Mouse (Mus musculus) mouse embryonic stem cell (cell line): ENCODE measurements around the gene Foxp4.

Experiments
- in situ Hi-C, 2 experiments: fragments of 300-500 bp; cut with MboI; formaldehyde crosslinking; loops; 1 replicate in 1 of 2; 3 replicates in 1 of 2; pipeline ENCODE4 v1.14.3; 2019 to 2020; ENCODE audit warnings: low sequenced_read_pairs in 2 of 2, low pct_unique_long_range_greater_than_20kb in 1 of 2, mixed read lengths in 1 of 2; ENCODE audit not compliant: unreplicated experiment in 1 of 2

The Foxp4 gene

GRCm38 (mm10) chr17:47938839-47939238, 14.4 kb upstream of the Foxp4 start:
- in situ Hi-C loops, result no loop called here

DNA sequence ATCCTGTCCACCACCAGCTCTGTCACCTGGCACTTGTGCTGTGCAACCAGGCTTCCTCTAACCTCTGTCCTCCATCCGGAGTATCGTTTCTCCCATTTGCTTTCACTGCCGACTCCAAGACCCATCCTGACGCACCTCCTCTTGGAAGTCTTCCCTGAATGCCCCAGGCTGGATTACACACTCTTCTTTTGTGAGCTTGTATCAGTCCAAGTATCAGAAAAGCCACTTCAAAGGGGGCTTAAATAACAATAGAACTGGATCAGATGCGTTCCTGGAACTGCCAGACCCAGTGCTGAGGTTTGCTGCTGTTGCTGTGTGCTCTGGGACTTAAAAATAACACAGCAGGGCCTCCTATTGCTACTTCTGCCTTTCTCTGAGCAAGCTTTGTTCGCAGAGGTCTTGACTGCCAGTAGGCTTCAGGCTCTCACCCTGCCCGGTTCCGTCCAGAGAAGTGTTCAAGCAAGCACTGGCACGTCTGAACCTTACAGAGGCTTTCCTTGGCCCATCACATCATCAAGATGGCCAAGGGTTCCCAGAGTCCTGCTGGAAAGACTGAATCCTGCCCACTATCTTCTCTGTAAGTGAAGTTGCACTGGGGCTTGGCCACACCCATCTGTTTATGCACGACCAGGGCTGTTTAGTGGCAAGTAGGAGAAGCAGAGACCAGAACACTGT, 13.6 kb upstream of the Foxp4 start:
- in situ Hi-C loops, result no loop called here

- in situ Hi-C loops, result no loop called here
Observed at GRCm38 (mm10) chr17:47936591-47936990, 12.1 kb upstream of the Foxp4 start.

DNA sequence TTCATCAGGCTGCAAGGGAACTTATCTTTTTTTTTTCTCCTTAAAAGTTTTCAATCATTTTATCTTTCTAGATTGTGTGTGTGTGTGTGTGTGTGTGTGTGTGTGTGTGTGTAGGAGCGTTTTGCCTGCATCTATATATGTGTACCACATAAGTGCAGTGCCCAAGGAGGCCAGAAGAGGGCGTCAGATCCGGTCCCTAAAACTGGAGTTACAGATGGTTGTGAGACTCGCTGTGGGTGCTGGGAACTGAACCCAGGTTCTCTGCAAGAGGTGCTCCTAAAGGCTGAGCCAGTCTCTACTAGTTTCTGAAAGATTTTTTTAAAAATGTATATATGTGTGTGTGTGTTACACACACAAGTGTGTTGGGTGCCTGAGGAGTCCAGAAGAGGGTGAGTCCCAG, 5.0 kb upstream of the Foxp4 start:
- in situ Hi-C loops, result no loop called here

- in situ Hi-C loops, result no loop called here
Observed at GRCm38 (mm10) chr17:47925988-47926387, 1.5 kb upstream of the Foxp4 start.

DNA sequence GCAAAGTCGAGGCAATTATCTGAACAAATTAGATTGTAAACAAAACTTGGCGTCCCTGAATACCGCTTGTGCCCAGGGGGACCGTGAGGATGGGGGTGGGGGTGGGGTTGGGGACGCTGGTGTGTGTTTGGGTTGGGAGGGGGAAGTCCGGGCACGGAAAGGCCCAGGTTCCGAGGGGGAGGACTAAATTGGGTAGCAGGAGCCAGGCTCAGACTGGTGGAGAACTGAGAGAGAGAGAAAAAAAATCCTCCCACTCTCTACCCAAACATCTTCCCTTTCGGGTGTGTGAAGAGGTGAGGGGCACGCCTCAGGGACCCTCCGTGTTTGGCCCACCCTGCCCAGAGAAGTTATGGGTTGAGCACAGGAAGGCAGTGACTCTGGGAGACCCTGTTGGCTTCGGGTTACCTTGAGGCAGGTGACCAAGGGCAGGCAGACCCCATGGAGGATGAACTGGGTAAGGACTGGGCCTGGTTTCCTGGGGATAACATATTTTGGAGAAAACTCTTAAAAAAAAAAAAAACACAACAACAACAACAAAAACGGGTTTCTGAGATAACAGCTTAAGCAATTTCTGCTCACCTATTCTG, 988 bp upstream of the Foxp4 start:
- in situ Hi-C loops, result no loop called here

- in situ Hi-C loops, result no loop called here
Observed at GRCm38 (mm10) chr17:47923678-47924382, 615 bp downstream of the Foxp4 start.

DNA sequence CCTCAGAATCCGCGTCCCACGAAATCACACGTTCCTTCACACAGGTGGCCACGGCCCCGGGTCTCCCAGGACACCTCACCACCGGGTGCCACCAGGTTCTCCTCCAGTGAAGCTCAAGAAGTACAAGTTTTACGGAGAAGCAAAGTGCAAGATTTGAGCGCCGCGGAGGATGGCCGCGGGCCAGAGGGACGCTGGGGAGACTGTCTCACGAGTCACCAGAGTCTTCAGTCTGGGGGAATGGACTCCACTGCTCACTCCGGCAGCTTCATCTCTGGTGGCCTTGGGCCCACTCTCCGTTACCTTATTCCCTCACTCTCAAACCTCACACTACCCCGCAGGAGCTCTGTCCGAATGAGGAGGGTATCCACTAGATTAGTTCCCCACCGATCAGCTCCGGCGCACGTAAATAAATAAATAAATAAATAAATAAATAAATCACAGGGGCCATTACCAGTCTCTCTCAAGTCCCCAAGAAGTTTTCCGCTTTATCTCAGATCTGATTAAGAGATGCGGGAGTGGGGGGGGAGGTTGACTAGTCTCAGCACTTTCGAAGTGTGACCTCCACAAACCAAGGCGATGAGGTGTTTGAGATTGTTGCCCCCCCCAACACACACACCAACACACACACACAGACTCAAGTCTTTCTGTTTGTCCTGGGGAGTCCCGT, 1.3 kb downstream of the Foxp4 start:
- in situ Hi-C loops, result no loop called here

DNA sequence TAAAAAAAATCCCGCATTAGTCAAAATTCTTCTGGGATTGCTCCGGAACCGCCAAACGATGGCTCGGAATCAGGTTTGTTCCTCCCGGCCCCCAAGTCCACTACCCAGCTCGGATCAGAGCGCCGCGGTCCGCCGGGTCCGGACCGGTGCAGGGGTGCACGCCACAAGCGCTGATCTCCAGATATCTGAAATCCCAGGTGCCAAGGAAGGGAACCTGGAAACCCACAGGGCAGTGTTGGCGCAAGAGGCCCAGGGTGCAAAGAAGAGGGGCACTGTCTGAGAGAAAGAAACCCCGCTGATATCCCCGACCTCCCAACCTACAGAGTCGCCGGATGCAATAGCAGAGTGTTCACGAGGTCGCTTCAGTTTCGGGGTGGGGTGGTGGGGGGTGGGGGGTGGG, 1.9 kb downstream of the Foxp4 start:
- in situ Hi-C loops, result no loop called here

DNA sequence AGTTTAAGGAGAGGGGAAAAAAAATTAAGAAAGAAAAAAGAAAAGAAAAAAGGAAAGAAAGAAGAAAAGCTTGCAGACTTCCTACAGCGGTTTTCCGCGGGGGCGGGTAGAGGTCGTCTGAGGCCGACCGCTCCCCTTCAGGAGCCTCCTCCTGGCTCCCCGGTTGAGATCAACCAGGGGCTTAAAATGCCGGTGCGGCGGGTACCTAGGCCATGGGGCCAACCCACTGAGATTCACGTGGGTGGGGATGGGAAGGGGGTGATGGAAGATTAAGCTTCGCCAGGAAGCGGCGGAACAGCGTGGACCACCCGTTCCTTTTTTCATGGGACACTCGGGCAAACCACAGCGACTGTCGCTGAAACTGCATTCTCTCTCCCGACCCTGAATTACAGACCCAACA, 2.3 kb downstream of the Foxp4 start:
- in situ Hi-C loops, result no loop called here

GRCm38 (mm10) chr17:47921136-47921665, 3.2 kb downstream of the Foxp4 start:
- in situ Hi-C loops, result no loop called here

DNA sequence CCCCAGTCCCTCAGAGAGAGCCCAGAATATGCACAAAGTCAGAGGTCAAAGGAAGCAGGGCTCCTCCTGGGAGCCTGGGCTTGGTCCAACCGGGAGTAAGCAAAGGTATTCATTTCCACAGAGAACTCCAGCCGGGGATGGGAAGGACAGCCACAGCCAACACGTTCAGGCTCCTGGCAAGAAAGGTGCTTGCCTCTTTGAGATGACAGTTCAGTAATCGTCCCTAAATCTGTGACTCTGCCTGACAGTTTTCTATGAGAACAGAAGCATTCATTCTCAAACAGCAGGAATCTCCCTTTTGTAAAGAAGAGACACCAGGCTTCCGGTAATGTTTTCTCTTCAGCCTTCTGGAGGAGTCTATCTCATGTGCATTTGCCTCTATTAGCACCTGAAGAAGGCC, 4.6 kb downstream of the Foxp4 start:
- in situ Hi-C loops, result no loop called here

- in situ Hi-C loops, result no loop called here
Observed at GRCm38 (mm10) chr17:47917907-47918306, 6.5 kb downstream of the Foxp4 start.

GRCm38 (mm10) chr17:47917212-47917611, 7.2 kb downstream of the Foxp4 start:
- in situ Hi-C loops, result no loop called here

- in situ Hi-C loops, result no loop called here
Observed at GRCm38 (mm10) chr17:47914676-47915219, 9.7 kb downstream of the Foxp4 start.

GRCm38 (mm10) chr17:47909091-47910001, 15.1 kb downstream of the Foxp4 start:
- in situ Hi-C loops, result no loop called here

- in situ Hi-C loops, result no loop called here
Observed at GRCm38 (mm10) chr17:47908079-47908478, 16.4 kb downstream of the Foxp4 start.

- in situ Hi-C loops, result no loop called here
Observed at GRCm38 (mm10) chr17:47907366-47907920, 17.0 kb downstream of the Foxp4 start.
